Mouse (Mus musculus): ENCODE results near the gene Slc7a1. TPM values are rescaled to one million over a fixed set of nuclear protein-coding genes. Genes with fewer than 3 reads are reported as not detected.
A peak's percentile ranks its signal among the peaks of the same experiment; 100 is the strongest.
"Not testable (repeated sequence)": the region's sequence is repeated elsewhere in the genome, so short reads cannot be mapped to it uniquely, and the experiment has no call there.

Slc7a1 gene
- polyA plus RNA-seq, 1 experiment from 2014 or later = 24.6 TPM

DNA sequence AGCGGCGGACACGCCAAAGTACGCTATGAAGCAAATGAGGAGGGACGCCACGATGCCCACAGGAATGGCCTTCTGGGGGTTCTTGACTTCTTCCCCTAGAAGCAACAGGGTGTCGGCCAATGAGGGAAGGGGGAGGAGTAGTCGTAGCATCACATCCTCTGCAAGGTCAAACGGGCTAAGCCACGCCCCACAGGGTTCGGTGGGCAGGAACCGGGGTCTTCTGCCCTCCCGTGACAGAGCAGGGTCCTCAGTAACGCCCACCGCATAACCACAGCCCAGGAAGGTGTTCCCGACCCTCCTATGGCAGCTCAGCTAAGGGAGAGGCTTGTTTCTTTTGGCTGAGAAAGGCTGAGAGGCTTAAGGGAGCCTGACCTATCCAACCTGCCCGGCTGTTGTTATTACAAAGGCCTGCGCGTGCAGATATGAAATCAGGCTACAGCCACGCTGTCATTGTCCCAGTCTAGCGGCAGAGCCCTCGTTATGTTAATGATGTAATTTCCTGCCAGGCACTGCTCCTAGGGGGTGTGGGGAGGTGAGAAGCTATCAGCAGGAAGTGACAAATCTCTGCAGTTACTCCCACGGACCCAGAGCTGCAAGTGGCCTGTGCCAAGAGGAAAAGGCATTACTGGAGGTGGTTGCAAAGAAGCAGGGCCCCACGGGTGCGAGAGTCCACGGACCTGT lies 57.5 kb downstream of the Slc7a1 start:
- Histone ChIP-seq H3K4me1 (peaks cover 8% of the 10 kb centered on the region), H3K9ac (no peak overlapping the region), H3K27ac (peak overlapping the region; percentile 48; the same call in 1 of the 2 replicates), H3K4me2 (peak overlapping the region; percentile 38; the same call in 1 of the 2 replicates), H3K9me3 (no peaks in the 10 kb centered on the region), H3K27me3 (replicated peaks) (no peaks in the 10 kb centered on the region), H3K4me3 (replicated peaks) (no peak overlapping the region), H3K36me3 (no peaks in the 10 kb centered on the region)
- WGBS = 28% methylated on average over 26 of the region's 26 CpGs
- ATAC-seq (ENCODE audit: insufficient read depth, low FRiP score, low read depth) = peak; percentile 77

DNA sequence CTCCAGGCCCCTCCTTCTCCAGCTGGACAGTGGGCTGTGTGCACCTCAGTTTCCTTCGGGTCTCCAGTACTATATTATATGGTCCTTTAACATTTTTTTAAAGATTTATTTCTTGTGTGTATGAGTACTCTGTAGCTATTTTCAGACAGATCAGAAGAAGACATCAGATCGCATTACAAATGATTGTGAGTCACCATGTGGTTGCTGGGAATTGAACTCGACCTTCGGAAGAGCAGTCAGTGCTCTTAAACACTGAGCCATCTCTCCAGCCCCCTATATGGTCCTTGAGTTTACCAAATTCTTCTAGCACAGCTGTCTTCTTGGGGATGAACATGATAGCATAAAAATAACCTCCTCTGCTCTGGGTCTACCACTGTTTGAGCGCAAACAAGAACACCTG lies 60.6 kb downstream of the Slc7a1 start:
- H3K36me3 ChIP-seq = peaks cover 11% of the 10 kb centered on the region; the same call in 1 of the 2 replicates
- H3K27me3 ChIP-seq (replicated peaks) = no peaks in the 10 kb centered on the region
- H3K4me3 ChIP-seq (replicated peaks) = no peak overlapping the region
- no peak overlapping the region for H3K9ac ChIP-seq
- no peak overlapping the region for H3K4me2 ChIP-seq
- H3K4me1 ChIP-seq = peaks cover 8% of the 10 kb centered on the region
- no peak overlapping the region for H3K27ac ChIP-seq
- ATAC-seq (ENCODE audit: insufficient read depth, low FRiP score, low read depth) = no peak
- WGBS = 81% methylated on average over 5 of the region's 5 CpGs
- H3K9me3 ChIP-seq = no peaks in the 10 kb centered on the region

DNA sequence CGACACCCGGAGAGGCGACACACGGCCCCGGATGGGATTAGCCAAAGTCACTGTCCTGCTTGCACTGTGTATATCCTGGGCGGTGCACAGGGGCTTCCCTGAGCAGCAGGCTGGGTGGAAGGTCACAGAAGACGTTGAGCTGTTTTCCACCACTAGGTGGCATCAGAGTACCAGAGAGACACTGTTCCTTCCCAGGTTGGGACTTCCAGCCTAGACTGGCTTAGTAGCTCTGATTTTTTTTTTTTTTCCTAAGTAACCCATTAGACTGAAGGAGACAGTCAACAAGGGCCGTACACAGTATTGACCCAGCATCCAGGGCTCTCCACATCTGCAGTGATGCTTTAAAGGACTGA lies 67.1 kb downstream of the Slc7a1 start:
- no peak overlapping the region for H3K4me2 ChIP-seq
- H3K4me3 ChIP-seq (replicated peaks) = no peak overlapping the region
- H3K9ac ChIP-seq = no peak overlapping the region
- peak; percentile 66 for ATAC-seq (ENCODE audit: insufficient read depth, low FRiP score, low read depth)
- no peak overlapping the region for H3K27ac ChIP-seq
- H3K4me1 ChIP-seq = no peaks in the 10 kb centered on the region
- H3K9me3 ChIP-seq = no peaks in the 10 kb centered on the region
- no peaks in the 10 kb centered on the region for H3K27me3 ChIP-seq (replicated peaks)
- H3K36me3 ChIP-seq = peaks cover 24% of the 10 kb centered on the region; the same call in 1 of the 2 replicates
- 30% methylated on average over 8 of the region's 8 CpGs for WGBS

DNA sequence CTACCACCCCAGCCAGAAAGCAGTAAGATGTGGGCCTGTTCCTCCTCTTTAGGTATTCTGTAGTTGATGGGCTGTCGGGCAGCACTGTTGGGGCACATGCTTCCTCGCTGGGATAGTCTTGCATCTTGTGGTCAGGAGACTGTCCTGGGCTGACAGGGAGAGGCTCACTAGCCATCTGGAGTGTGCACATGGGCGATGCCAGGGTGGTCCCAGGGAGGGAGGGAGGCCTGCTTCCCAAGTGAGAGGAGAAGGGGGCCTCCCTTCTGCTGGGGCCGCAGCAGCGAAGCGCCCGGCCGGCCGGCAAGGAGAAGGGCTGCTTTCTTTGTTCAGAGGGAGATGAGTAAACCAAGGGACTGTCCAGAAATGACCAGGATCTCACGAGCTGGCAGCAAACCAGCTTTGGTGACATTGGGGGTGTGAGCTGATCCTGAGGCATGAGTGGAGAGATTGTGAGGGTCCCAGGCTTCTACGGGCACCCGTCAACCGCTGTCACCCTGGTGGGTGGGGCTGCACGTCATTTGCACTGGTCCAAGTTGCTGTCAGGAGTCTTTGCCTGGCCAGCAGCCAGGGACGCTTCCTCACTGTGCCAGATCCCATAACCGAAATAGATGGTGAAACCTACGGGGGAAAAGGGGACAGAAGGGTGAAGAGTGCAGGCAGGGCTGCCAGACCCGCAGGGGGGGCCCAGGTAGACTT lies 67.6 kb downstream of the Slc7a1 start:
- Histone ChIP-seq H3K4me3 (replicated peaks) (no peak overlapping the region), H3K4me2 (no peak overlapping the region), H3K4me1 (no peaks in the 10 kb centered on the region), H3K27me3 (replicated peaks) (no peaks in the 10 kb centered on the region), H3K9me3 (no peaks in the 10 kb centered on the region), H3K36me3 (peaks cover 24% of the 10 kb centered on the region; the same call in 1 of the 2 replicates), H3K27ac (no peak overlapping the region), H3K9ac (no peak overlapping the region)
- 86% methylated on average over 18 of the region's 18 CpGs for WGBS
- no peak for ATAC-seq (ENCODE audit: insufficient read depth, low FRiP score, low read depth)

DNA sequence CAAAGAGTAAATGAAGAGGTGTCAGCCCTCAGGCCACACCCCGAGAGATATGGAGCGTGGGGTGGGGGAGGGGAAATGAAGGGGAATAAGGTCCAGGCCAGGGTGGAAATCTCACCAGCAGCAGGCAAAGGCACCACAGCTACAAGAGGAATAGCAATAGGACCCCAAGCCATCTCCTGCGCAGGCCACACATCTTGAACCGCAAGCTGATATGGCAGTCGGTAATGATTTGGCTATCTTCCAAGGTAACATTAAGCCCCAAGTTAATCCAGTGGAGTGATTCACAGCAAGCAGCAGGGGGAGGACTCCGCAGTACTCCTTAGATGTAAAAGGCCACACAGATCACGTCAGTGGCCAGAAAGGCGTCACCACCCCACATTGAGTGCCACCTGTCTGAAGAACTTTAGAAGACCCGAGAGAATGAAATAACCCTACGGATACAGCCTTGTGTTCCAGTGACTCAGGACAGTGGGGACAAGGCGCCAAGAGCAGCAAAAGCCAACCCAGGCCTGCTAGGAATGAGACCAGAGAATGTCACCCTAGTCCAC lies 68.4 kb downstream of the Slc7a1 start:
- H3K9ac ChIP-seq = no peak overlapping the region
- no peak overlapping the region for H3K4me2 ChIP-seq
- no peak overlapping the region for H3K27ac ChIP-seq
- H3K36me3 ChIP-seq = peaks cover 24% of the 10 kb centered on the region; the same call in 1 of the 2 replicates
- H3K27me3 ChIP-seq (replicated peaks) = no peaks in the 10 kb centered on the region
- H3K9me3 ChIP-seq = no peaks in the 10 kb centered on the region
- H3K4me3 ChIP-seq (replicated peaks) = no peak overlapping the region
- no peak for ATAC-seq (ENCODE audit: insufficient read depth, low FRiP score, low read depth)
- no peaks in the 10 kb centered on the region for H3K4me1 ChIP-seq
- WGBS = 70% methylated on average over 11 of the region's 11 CpGs

DNA sequence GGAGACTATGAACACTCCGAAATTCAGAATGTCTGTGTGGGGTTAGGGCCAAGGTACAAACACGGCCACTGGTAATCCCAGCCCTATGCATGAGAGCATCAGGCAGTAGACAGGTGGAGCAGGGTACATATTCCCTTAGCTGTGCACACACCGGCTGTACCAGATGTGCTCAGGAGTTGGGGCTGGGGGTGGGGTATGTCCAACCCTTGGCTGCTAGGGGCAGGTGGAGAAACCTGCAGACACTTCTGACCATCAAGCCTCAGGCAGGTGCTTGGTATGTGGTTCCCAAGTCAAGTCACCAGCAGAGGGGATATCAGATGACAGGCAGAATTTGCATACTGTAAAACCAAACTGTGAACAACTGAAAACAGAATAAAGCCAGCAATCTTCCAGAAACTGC lies 70.7 kb downstream of the Slc7a1 start:
- 84% methylated on average over 3 of the region's 3 CpGs for WGBS

DNA sequence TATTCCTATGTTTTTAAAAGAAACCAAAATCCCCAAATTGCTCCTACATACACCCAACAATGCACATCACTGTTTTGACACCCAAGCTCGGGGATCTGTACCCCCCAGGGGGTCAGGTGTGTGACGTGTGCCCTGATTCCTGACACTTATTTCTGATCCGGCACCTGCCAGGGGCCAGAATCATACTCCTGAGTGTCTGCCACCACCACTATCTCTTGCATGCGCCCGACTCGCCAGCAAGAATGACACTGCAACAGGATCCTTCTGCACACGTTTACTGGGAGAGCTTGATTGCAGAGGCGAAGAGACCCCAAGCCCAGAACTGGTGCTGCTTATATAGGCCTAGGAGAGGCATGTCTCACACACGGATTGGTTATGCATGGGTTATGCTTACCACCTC lies 73.4 kb downstream of the Slc7a1 start:
- H3K9ac ChIP-seq; H3K27ac ChIP-seq; H3K27me3 ChIP-seq (replicated peaks); H3K9me3 ChIP-seq; H3K4me1 ChIP-seq; H3K4me2 ChIP-seq; ATAC-seq (ENCODE audit: insufficient read depth, low FRiP score, low read depth); H3K36me3 ChIP-seq; H3K4me3 ChIP-seq (replicated peaks): not testable (repeated sequence)
- WGBS = 91% methylated on average over 9 of the region's 9 CpGs

More for the DNA sequence above, 70.7 kb downstream of the Slc7a1 start:
- Histone ChIP-seq H3K4me2 (no peak overlapping the region), H3K4me1 (no peaks in the 10 kb centered on the region), H3K27ac (no peak overlapping the region), H3K36me3 (peaks cover 12% of the 10 kb centered on the region; the same call in 1 of the 2 replicates), H3K27me3 (replicated peaks) (no peaks in the 10 kb centered on the region), H3K9ac (no peak overlapping the region), H3K4me3 (replicated peaks) (no peak overlapping the region), H3K9me3 (no peaks in the 10 kb centered on the region)
- ATAC-seq (ENCODE audit: insufficient read depth, low FRiP score, low read depth) = no peak

DNA sequence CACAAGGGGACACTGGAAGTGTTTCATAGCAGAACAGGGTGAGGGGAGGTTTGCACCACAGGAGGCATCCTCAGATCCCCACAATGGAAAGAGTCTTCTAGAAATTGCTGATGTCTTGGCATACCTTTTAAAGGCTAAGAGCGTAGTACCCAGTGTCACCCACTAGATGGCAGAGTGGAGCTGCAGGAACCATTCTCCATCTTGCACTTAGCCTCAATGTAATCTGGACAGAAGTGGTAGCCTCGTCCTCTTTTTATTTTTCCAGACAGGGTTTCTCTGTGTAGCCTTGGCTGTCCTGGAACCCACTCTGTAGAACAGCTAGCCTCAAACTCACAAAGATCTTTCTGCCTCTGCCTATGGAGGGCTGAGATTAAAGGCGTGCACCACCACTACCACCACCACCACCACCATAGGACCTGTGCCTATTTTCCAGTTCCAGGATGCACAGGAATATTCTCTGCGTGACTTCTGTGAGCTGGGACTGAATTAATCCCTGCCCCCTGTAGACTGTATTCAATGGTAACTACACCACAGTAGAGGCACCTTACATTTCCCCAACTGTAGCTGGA lies 74.3 kb downstream of the Slc7a1 start:
- H3K36me3 ChIP-seq = no peaks in the 10 kb centered on the region
- 41% methylated on average over 4 of the region's 4 CpGs for WGBS
- H3K27me3 ChIP-seq (replicated peaks) = no peaks in the 10 kb centered on the region
- no peak overlapping the region for H3K4me2 ChIP-seq
- H3K9ac ChIP-seq = no peak overlapping the region
- no peak for ATAC-seq (ENCODE audit: insufficient read depth, low FRiP score, low read depth)
- no peak overlapping the region for H3K27ac ChIP-seq
- H3K4me3 ChIP-seq (replicated peaks) = no peak overlapping the region
- H3K4me1 ChIP-seq = no peaks in the 10 kb centered on the region
- H3K9me3 ChIP-seq = no peaks in the 10 kb centered on the region

DNA sequence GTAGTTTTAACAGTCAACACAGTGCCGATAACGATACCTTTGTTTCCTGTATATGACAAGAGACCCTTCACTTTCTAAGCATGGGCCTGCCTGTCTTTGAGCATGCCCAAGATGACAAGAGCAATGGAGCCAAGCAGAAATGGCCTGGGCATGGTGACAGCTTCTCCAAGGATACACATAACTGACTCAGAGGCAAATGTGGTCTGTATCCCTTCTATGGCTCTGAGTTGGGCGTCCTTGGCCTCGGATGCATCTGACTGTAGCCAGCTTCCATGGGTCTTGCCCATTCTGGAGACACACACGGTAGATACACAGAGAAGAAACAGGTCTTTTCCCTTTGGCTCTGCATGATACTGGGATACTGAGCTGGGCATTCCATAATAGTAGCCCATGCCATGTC lies 84.8 kb downstream of the Slc7a1 start:
- Histone ChIP-seq H3K27ac (no peak overlapping the region), H3K9me3 (no peaks in the 10 kb centered on the region), H3K4me1 (no peaks in the 10 kb centered on the region), H3K36me3 (no peaks in the 10 kb centered on the region), H3K4me2 (no peak overlapping the region), H3K4me3 (replicated peaks) (no peak overlapping the region), H3K27me3 (replicated peaks) (no peaks in the 10 kb centered on the region), H3K9ac (no peak overlapping the region)
- WGBS = 88% methylated on average over 5 of the region's 5 CpGs
- no peak for ATAC-seq (ENCODE audit: insufficient read depth, low FRiP score, low read depth)

DNA sequence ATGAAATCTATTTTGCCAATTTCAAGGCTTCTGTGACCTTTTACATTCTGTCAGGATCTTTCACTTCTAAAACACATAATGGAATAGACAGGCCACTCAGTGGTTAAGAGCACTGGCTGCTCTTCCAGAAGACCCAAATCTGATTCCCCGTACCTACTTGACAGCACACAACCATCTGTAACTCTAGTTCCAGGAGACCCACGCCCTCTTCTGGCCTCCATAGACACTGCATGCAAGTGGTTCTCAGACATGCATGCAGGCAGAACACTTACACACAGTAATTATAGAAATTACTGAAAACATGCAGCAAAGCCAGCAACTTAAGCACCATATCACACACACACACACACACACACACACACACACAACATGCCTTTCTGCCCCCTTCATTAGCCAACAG lies 87.3 kb downstream of the Slc7a1 start:
- Histone ChIP-seq H3K4me2 (no peak overlapping the region), H3K4me1 (no peaks in the 10 kb centered on the region), H3K9me3 (no peaks in the 10 kb centered on the region), H3K4me3 (replicated peaks) (no peak overlapping the region), H3K36me3 (no peaks in the 10 kb centered on the region), H3K27ac (no peak overlapping the region), H3K9ac (no peak overlapping the region), H3K27me3 (replicated peaks) (no peaks in the 10 kb centered on the region)
- no peak for ATAC-seq (ENCODE audit: insufficient read depth, low FRiP score, low read depth)
- 55% methylated on average over 2 of the region's 2 CpGs for WGBS

DNA sequence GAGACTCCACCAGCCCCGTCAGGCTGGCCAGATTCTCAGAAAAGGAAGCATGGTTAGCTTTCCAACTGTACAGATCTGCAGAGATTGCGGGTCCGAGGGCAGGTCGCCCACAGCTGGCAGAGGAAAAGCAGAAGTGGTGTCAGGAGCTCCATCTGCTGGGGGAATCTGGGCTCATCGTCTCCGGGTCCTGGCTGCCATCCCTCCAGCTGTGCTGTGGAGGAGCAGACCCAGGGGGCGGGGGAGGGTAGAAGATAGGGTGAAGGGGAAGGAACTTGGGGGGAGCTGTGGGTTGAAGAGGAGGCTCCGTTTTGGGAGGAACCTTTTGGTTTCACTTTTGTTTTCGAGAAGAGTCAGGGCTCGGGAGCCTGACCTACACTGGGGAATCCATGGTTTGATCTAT lies 88.9 kb downstream of the Slc7a1 start:
- ATAC-seq (ENCODE audit: insufficient read depth, low FRiP score, low read depth) = no peak
- H3K4me3 ChIP-seq (replicated peaks) = 0 out of 2 replicates have a peak overlapping the region, but pooled peaks have one; percentile 4
- H3K27ac ChIP-seq = no peak overlapping the region
- peak overlapping the region; percentile 17; the same call in 1 of the 2 replicates for H3K4me2 ChIP-seq
- no peak overlapping the region for H3K9ac ChIP-seq
- H3K9me3 ChIP-seq = no peaks in the 10 kb centered on the region
- no peaks in the 10 kb centered on the region for H3K4me1 ChIP-seq
- no peaks in the 10 kb centered on the region for H3K36me3 ChIP-seq
- 57% methylated on average over 10 of the region's 10 CpGs for WGBS
- H3K27me3 ChIP-seq (replicated peaks) = no peaks in the 10 kb centered on the region

DNA sequence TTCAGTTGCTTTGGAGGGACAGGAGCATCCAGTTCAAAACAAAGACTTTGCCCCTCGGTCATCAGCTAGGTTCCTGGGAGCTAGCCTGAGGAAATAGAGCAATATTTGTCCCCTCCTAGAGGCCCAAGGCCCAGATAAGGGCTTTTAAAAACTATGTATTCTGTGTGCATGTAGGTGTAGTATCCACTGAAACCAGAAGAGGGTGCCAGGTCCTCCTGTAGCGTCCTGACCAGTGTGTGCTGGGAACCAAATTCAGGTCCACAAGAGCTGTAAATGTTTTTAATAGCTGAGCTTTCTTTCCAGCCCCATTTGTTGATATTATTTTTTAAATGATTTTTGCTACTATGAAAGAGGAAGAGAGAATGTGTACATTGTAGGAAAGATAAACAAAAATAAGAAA lies 95.6 kb downstream of the Slc7a1 start:
- no peak overlapping the region for H3K27ac ChIP-seq
- H3K9ac ChIP-seq = no peak overlapping the region
- no peaks in the 10 kb centered on the region for H3K36me3 ChIP-seq
- H3K9me3 ChIP-seq = no peaks in the 10 kb centered on the region
- H3K4me2 ChIP-seq = no peak overlapping the region
- no peaks in the 10 kb centered on the region for H3K27me3 ChIP-seq (replicated peaks)
- H3K4me1 ChIP-seq = no peaks in the 10 kb centered on the region
- no peak overlapping the region for H3K4me3 ChIP-seq (replicated peaks)
- 87% methylated on average over 2 of the region's 2 CpGs for WGBS
- no peak for ATAC-seq (ENCODE audit: insufficient read depth, low FRiP score, low read depth)
